Mouse (Mus musculus): Measurements from ENCODE around the gene Gm10300. TPM values are rescaled to one million over a fixed set of nuclear protein-coding genes. Genes with fewer than 3 reads are reported as not detected.

Gene Gm10300
- polyA plus RNA-seq, 1 experiment from 2014 or later: 0.18 TPM

- H3K4me1 ChIP-seq (ENCODE audit: insufficient read depth): peaks cover 13% of the 10 kb centered on the region
- WGBS (ENCODE audit: insufficient replicate concordance): 38% methylated on average over 10 of the region's 10 CpGs
- TF ChIP-seq CTCF (IDR thresholded peaks at IDR 0.05; ENCODE audit: low read depth): no peak
- TF ChIP-seq EP300 (IDR thresholded peaks at IDR 0.05; ENCODE audit: low read depth): no peak
Measured at GRCm38 (mm10) chr4:132029851-132030741, 44.4 kb upstream of the Gm10300 start.

DNA sequence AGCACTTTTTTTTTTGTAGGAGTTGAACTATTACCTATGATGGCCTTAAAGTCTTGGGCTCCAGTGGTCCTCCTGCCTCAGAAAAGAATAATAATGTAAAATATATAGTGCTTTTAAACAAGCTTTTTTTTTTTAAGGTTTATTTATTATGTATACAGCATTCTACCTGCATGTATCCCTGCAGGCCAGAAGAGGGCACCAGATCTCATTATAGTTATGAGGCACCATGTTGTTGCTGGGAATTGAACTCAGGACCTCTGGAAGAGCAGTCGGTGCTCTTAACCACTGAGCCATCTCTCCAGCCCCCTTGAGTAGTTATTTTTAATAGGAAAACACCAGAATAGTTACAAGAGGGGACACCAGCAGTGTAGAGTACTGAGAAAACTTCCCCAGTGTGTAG is 41.3 kb upstream of the Gm10300 start:
- Histone ChIP-seq H3K27ac (ENCODE audit: low read depth) (no peak overlapping the region), H3K36me3 (replicated peaks; ENCODE audit: insufficient read depth, low read length) (peaks cover 15% of the 10 kb centered on the region)

More at GRCm38 (mm10) chr4:132029851-132030741, 44.4 kb upstream of the Gm10300 start:
- ATAC-seq (peak; percentile 22; the same call in 1 of the 2 replicates), DNase-seq (no peak)
- H3K9me3 ChIP-seq (ENCODE audit: low read length): no peaks in the 10 kb centered on the region
- no peak overlapping the region for H3K4me3 ChIP-seq (ENCODE audit: low read depth, low read length)
- no peak overlapping the region for H3K9ac ChIP-seq (replicated peaks)
- no peak overlapping the region for H3K4me2 ChIP-seq (ENCODE audit: low read depth, low read length)
- peak overlapping the region; percentile 53; the same call in 1 of the 2 replicates for H3K27ac ChIP-seq (ENCODE audit: low read depth)
- H3K36me3 ChIP-seq (replicated peaks; ENCODE audit: insufficient read depth, low read length): peaks cover 6% of the 10 kb centered on the region; the same call in 1 of the 2 replicates
- no peaks in the 10 kb centered on the region for H3K27me3 ChIP-seq (ENCODE audit: insufficient read depth, low read length)

DNA sequence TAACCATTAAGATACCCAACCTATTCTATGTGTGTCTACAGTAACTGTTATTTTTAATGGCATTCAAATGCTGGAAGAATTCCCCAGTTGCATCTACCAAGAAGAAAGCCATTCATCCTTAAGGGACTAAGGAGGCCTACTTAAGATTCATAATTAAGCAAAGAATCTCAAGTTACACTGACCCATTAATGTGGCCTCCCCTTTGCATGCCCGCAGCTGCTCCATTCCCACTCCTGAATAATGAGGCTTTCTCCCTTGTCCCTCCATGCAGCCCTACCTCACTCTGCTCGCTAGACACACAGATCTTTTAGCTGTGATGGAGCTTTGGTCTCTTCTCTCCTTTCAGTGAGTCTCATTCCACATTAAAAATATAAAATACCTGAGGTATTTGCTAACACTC is 40.3 kb upstream of the Gm10300 start:
- no peak for DNase-seq
- no peak overlapping the region for H3K27ac ChIP-seq (ENCODE audit: low read depth)
- no peaks in the 10 kb centered on the region for H3K9me3 ChIP-seq (ENCODE audit: low read length)
- TF ChIP-seq CTCF (IDR thresholded peaks at IDR 0.05; ENCODE audit: low read depth) (no peak), EP300 (IDR thresholded peaks at IDR 0.05; ENCODE audit: low read depth) (no peak)
- no peak for ATAC-seq
- H3K4me3 ChIP-seq (ENCODE audit: low read depth, low read length): no peak overlapping the region
- H3K4me2 ChIP-seq (ENCODE audit: low read depth, low read length): no peak overlapping the region
- no peak overlapping the region for H3K9ac ChIP-seq (replicated peaks)
- no peaks in the 10 kb centered on the region for H3K27me3 ChIP-seq (ENCODE audit: insufficient read depth, low read length)
- H3K36me3 ChIP-seq (replicated peaks; ENCODE audit: insufficient read depth, low read length): peaks cover 18% of the 10 kb centered on the region
- WGBS (ENCODE audit: insufficient replicate concordance): 83% methylated on average over 2 of the region's 2 CpGs
- H3K4me1 ChIP-seq (ENCODE audit: insufficient read depth): peaks cover 14% of the 10 kb centered on the region

More for the DNA sequence above, 41.3 kb upstream of the Gm10300 start:
- 87% methylated on average over 1 of the region's 1 CpGs for WGBS (ENCODE audit: insufficient replicate concordance)
- Histone ChIP-seq H3K4me3 (ENCODE audit: low read depth, low read length) (no peak overlapping the region), H3K4me2 (ENCODE audit: low read depth, low read length) (no peak overlapping the region), H3K4me1 (ENCODE audit: insufficient read depth) (peaks cover 9% of the 10 kb centered on the region; the same call in 1 of the 2 replicates), H3K27me3 (ENCODE audit: insufficient read depth, low read length) (no peaks in the 10 kb centered on the region), H3K9ac (replicated peaks) (no peak overlapping the region), H3K9me3 (ENCODE audit: low read length) (no peaks in the 10 kb centered on the region)
- 0 out of 2 replicates have a peak, but pooled peaks have one; percentile 31 for TF ChIP-seq EP300 (IDR thresholded peaks at IDR 0.05; ENCODE audit: low read depth)
- peak; percentile 65 for TF ChIP-seq CTCF (IDR thresholded peaks at IDR 0.05; ENCODE audit: low read depth)
- no peak for ATAC-seq
- no peak for DNase-seq

DNA sequence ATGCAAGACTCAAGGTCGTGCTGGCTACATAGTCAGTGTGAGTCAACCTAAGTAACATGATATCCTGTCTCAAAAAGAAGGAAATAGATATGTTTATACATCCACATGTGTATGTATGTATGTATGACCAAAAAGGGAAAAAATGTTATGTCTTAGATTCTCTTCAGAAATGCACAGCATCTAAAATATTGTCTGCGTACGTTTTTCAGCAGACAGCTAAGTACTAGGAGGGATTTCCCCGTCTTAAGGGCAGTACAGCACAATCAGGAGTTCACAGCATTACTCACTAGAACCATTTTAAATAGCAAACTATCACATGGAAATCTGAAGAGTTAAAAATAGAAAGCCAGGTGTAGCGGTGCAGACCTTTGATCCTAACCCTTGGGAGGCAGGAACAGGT is 37.4 kb upstream of the Gm10300 start:
- WGBS (ENCODE audit: insufficient replicate concordance): 80% methylated on average over 5 of the region's 5 CpGs
- Histone ChIP-seq H3K36me3 (replicated peaks; ENCODE audit: insufficient read depth, low read length) (peaks cover 23% of the 10 kb centered on the region), H3K4me3 (ENCODE audit: low read depth, low read length) (no peak overlapping the region), H3K9ac (replicated peaks) (no peak overlapping the region), H3K27ac (ENCODE audit: low read depth) (no peak overlapping the region), H3K27me3 (ENCODE audit: insufficient read depth, low read length) (no peaks in the 10 kb centered on the region), H3K4me2 (ENCODE audit: low read depth, low read length) (no peak overlapping the region), H3K4me1 (ENCODE audit: insufficient read depth) (peaks cover 26% of the 10 kb centered on the region), H3K9me3 (ENCODE audit: low read length) (no peaks in the 10 kb centered on the region)
- DNase-seq (no peak), ATAC-seq (no peak)
- TF ChIP-seq EP300 (IDR thresholded peaks at IDR 0.05; ENCODE audit: low read depth) (no peak), CTCF (IDR thresholded peaks at IDR 0.05; ENCODE audit: low read depth) (no peak)

DNA sequence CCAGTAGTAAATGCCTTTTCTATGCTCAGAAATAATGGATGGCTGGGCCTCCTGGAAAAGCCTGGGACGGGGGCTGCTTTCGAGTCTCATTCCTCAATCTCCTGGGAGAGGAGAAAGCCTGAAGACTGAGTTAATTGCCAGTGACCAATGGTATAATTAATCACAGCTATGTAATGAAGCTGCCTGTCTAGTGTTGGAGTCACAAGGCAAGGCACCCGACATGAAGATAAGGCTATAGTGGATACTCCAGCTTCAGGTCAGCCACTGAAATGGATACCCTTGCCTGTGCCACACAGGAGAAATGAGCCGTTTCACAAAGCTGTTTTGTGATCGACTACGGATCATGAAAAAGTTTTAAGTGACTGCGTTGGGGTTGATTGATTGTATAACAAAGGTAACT is 36.5 kb upstream of the Gm10300 start:
- Histone ChIP-seq H3K4me3 (ENCODE audit: low read depth, low read length) (no peak overlapping the region), H3K27ac (ENCODE audit: low read depth) (no peak overlapping the region), H3K4me2 (ENCODE audit: low read depth, low read length) (no peak overlapping the region), H3K27me3 (ENCODE audit: insufficient read depth, low read length) (no peaks in the 10 kb centered on the region), H3K9ac (replicated peaks) (no peak overlapping the region), H3K4me1 (ENCODE audit: insufficient read depth) (peaks cover 26% of the 10 kb centered on the region), H3K9me3 (ENCODE audit: low read length) (no peaks in the 10 kb centered on the region), H3K36me3 (replicated peaks; ENCODE audit: insufficient read depth, low read length) (peaks cover 23% of the 10 kb centered on the region)
- 79% methylated on average over 7 of the region's 7 CpGs for WGBS (ENCODE audit: insufficient replicate concordance)
- TF ChIP-seq EP300 (IDR thresholded peaks at IDR 0.05; ENCODE audit: low read depth): no peak
- no peak for TF ChIP-seq CTCF (IDR thresholded peaks at IDR 0.05; ENCODE audit: low read depth)
- ATAC-seq (no peak), DNase-seq (no peak)

- Histone ChIP-seq H3K4me2 (ENCODE audit: low read depth, low read length) (no peak overlapping the region), H3K4me3 (ENCODE audit: low read depth, low read length) (no peak overlapping the region), H3K9ac (replicated peaks) (no peak overlapping the region), H3K4me1 (ENCODE audit: insufficient read depth) (peaks cover 26% of the 10 kb centered on the region), H3K27me3 (ENCODE audit: insufficient read depth, low read length) (no peaks in the 10 kb centered on the region), H3K36me3 (replicated peaks; ENCODE audit: insufficient read depth, low read length) (peaks cover 17% of the 10 kb centered on the region), H3K27ac (ENCODE audit: low read depth) (peak overlapping the region; percentile 74; the same call in 1 of the 2 replicates), H3K9me3 (ENCODE audit: low read length) (no peaks in the 10 kb centered on the region)
- DNase-seq: no peak
- TF ChIP-seq EP300 (IDR thresholded peaks at IDR 0.05; ENCODE audit: low read depth) (peak; percentile 76), CTCF (IDR thresholded peaks at IDR 0.05; ENCODE audit: low read depth) (no peak)
- WGBS (ENCODE audit: insufficient replicate concordance): 60% methylated on average over 2 of the region's 2 CpGs
- peak; percentile 27; the same call in 1 of the 2 replicates for ATAC-seq
Measured at GRCm38 (mm10) chr4:132038809-132039208, 35.7 kb upstream of the Gm10300 start.
